Mouse (Mus musculus) skeletal muscle tissue, adult 2 months (tissue): Measurements from ENCODE around the gene Rab3gap2.

Source experiments
- DNase-seq: peaks from one replicate; pipeline ENCODE4 v3.0.0-alpha.2; 2012; ENCODE audit warnings: low read depth, low spot score

Rab3gap2 gene

GRCm38 (mm10) chr1:185329851-185330250 lies 125.9 kb downstream of the Rab3gap2 start:
- no peak for DNase-seq

GRCm38 (mm10) chr1:185331364-185331763 lies 127.4 kb downstream of the Rab3gap2 start:
- no peak for DNase-seq

- peak; percentile 93 for DNase-seq
Observed at GRCm38 (mm10) chr1:185331983-185332430, 128.1 kb downstream of the Rab3gap2 start, which contains the start of gene Bpnt1. Gene Bpnt1, plus strand, starts transcription at chr1:185332149.

- DNase-seq: no peak
Observed at GRCm38 (mm10) chr1:185333651-185334050, 129.7 kb downstream of the Rab3gap2 start.

- DNase-seq: no peak
Observed at GRCm38 (mm10) chr1:185334136-185334535, 130.2 kb downstream of the Rab3gap2 start.

GRCm38 (mm10) chr1:185335231-185335765 lies 131.4 kb downstream of the Rab3gap2 start:
- no peak for DNase-seq
